Mouse (Mus musculus): ENCODE results near the gene Ftsj1. TPM values are rescaled to one million over a fixed set of nuclear protein-coding genes. Genes with fewer than 3 reads are reported as not detected.
A peak's percentile ranks its signal among the peaks of the same experiment; 100 is the strongest.

Gene Ftsj1
- polyA plus RNA-seq, 1 experiment from 2014 or later, result 35.1 TPM

DNA sequence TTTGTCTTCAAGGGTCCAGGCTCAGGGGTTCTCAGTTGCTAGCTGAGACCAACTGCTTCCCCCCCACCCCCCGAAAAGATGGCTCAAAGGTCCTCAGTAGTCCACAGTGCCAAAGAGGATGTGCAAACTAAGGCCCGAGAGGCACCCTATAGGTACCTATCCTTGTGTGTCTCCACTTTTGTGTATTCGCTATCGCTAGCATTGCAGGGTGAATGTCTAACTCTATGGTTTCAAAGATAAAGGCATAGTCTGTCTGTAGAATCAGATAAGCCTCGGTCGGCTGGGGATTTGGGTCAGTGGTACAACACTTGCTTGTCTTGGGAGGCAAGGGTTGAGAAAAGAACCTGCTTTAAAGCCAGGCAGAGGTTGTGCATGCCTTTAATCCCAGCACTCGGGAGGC lies 28.7 kb downstream of the Ftsj1 start:
- H3K9ac ChIP-seq (ENCODE audit: low read length), result no peak overlapping the region
- no peaks in the 10 kb centered on the region for H3K27me3 ChIP-seq (ENCODE audit: control insufficient read depth, insufficient read depth, low read length)
- 85% methylated on average over 7 of the region's 7 CpGs for WGBS
- no peak overlapping the region for H3K4me3 ChIP-seq (replicated peaks; ENCODE audit: low read length)
- no peak overlapping the region for H3K27ac ChIP-seq (ENCODE audit: low read length)
- no peaks in the 10 kb centered on the region for H3K36me3 ChIP-seq (ENCODE audit: control insufficient read depth, insufficient read depth, low read length)
- no peak for ATAC-seq (ENCODE audit: insufficient read depth, low FRiP score)
- no peak overlapping the region for H3K4me2 ChIP-seq (ENCODE audit: low read depth, low read length)
- H3K9me3 ChIP-seq (replicated peaks; ENCODE audit: control insufficient read depth, low read length), result no peaks in the 10 kb centered on the region
- no peaks in the 10 kb centered on the region for H3K4me1 ChIP-seq (ENCODE audit: control insufficient read depth, insufficient read depth, low read length)

DNA sequence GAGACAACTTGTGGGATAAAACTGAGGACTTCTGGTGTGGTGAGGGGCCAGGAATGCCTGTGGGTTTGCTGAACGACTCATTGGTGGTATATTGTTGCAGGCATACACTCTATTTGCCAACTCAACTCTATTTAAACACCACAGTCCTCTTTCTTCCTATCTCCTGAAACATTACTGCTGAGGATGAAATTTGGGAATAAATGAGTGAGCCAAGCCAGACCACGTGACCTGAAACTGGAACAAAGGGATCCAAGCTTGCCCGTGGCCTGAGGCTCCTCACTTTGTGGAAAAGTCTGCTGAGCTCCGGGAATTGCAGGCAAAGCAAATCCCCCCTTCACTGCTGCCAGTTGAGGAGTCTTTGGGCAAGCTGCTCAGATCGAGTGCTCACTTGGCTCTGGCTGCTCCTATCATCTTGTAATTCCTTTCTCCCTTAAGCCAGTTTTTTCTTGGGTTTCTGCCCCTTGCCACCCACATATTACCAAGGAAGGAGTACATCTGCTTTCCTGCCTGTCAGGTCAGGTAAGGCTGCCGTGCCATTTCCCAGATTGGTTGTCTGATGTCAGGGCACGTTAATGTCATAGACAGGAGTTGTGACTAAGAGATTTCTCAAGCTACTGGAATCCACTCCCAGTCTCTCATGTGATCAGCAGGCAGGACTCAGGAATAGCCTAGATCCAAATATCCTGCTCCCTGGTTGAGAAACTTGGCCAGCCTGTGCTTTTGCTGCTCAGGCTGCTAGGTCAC lies 29.4 kb downstream of the Ftsj1 start:
- H3K4me1 ChIP-seq (ENCODE audit: control insufficient read depth, insufficient read depth, low read length), result no peaks in the 10 kb centered on the region
- no peak overlapping the region for H3K4me2 ChIP-seq (ENCODE audit: low read depth, low read length)
- H3K36me3 ChIP-seq (ENCODE audit: control insufficient read depth, insufficient read depth, low read length), result no peaks in the 10 kb centered on the region
- WGBS, result 52% methylated on average over 7 of the region's 7 CpGs
- H3K27me3 ChIP-seq (ENCODE audit: control insufficient read depth, insufficient read depth, low read length), result no peaks in the 10 kb centered on the region
- H3K27ac ChIP-seq (ENCODE audit: low read length), result no peak overlapping the region
- H3K9ac ChIP-seq (ENCODE audit: low read length), result no peak overlapping the region
- no peak overlapping the region for H3K4me3 ChIP-seq (replicated peaks; ENCODE audit: low read length)
- no peaks in the 10 kb centered on the region for H3K9me3 ChIP-seq (replicated peaks; ENCODE audit: control insufficient read depth, low read length)
- ATAC-seq (ENCODE audit: insufficient read depth, low FRiP score), result no peak

DNA sequence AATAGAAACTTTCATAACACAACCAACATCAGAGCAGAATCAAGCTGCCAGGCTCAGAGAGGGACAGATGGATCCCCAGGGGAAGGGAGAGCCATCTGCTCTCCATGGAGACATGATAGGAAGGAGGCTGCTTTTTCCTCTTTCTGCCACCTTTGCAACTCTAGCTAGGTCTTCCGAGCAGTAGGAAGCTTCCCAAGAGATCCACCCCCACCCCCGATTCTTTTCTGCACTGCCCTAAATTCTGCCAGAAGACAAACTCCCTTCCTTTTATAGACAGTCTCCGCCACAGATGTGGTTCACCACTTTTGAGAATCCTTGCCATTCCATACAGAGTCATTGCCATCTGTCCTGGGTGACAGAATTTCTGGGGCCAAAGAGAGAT lies 29.9 kb downstream of the Ftsj1 start:
- H3K4me3 ChIP-seq (replicated peaks; ENCODE audit: low read length), result no peak overlapping the region
- 68% methylated on average over 3 of the region's 3 CpGs for WGBS
- no peaks in the 10 kb centered on the region for H3K36me3 ChIP-seq (ENCODE audit: control insufficient read depth, insufficient read depth, low read length)
- H3K4me1 ChIP-seq (ENCODE audit: control insufficient read depth, insufficient read depth, low read length), result no peaks in the 10 kb centered on the region
- no peaks in the 10 kb centered on the region for H3K9me3 ChIP-seq (replicated peaks; ENCODE audit: control insufficient read depth, low read length)
- H3K4me2 ChIP-seq (ENCODE audit: low read depth, low read length), result no peak overlapping the region
- no peak overlapping the region for H3K9ac ChIP-seq (ENCODE audit: low read length)
- no peak for ATAC-seq (ENCODE audit: insufficient read depth, low FRiP score)
- H3K27me3 ChIP-seq (ENCODE audit: control insufficient read depth, insufficient read depth, low read length), result no peaks in the 10 kb centered on the region
- no peak overlapping the region for H3K27ac ChIP-seq (ENCODE audit: low read length)

DNA sequence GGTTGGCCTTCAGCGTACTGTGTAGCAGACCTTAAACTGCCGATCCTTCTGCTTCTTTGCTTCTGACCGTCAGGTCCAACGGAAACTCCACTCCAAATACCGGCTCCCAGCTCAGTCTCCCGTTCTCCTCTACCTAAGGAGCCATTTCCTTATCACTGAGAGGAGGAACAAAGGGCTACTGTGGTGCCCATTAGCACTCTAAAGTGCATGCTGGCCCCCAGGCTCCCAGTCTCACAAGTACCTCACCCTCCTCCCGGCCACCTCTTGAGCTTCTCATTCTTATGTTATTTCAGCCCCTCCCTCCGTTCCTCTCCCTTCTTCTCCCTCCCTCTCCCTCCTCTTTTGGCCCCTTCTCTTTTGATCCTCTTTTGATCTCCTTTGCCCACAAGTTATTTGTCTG lies 32.6 kb downstream of the Ftsj1 start:
- ATAC-seq (ENCODE audit: insufficient read depth, low FRiP score), result no peak
- H3K36me3 ChIP-seq (ENCODE audit: control insufficient read depth, insufficient read depth, low read length), result no peaks in the 10 kb centered on the region
- no peaks in the 10 kb centered on the region for H3K27me3 ChIP-seq (ENCODE audit: control insufficient read depth, insufficient read depth, low read length)
- no peak overlapping the region for H3K27ac ChIP-seq (ENCODE audit: low read length)
- no peak overlapping the region for H3K4me2 ChIP-seq (ENCODE audit: low read depth, low read length)
- no peaks in the 10 kb centered on the region for H3K9me3 ChIP-seq (replicated peaks; ENCODE audit: control insufficient read depth, low read length)
- no peaks in the 10 kb centered on the region for H3K4me1 ChIP-seq (ENCODE audit: control insufficient read depth, insufficient read depth, low read length)
- H3K9ac ChIP-seq (ENCODE audit: low read length), result no peak overlapping the region
- no peak overlapping the region for H3K4me3 ChIP-seq (replicated peaks; ENCODE audit: low read length)
- 24% methylated on average over 8 of the region's 8 CpGs for WGBS

DNA sequence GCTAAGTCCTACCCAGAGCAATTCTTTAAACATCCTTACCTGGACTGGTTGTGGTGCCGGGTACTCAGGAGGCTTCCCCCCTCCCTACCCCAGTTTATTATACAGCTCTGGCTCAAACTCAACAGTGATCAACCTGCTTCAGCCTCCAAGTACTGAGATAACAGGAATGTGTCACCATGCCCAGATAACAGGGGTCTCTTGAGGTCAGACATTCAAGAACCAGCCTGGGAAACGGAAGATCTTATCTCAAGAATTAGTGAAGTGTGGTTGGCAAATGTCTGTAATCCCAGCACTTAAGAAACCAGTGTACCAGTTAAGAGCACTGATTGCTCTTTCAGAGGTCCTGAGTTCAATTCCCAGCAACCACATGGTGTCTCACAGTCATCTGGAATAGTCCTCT lies 34.1 kb downstream of the Ftsj1 start:
- no peaks in the 10 kb centered on the region for H3K36me3 ChIP-seq (ENCODE audit: control insufficient read depth, insufficient read depth, low read length)
- no peaks in the 10 kb centered on the region for H3K27me3 ChIP-seq (ENCODE audit: control insufficient read depth, insufficient read depth, low read length)
- H3K4me3 ChIP-seq (replicated peaks; ENCODE audit: low read length), result no peak overlapping the region
- H3K9ac ChIP-seq (ENCODE audit: low read length), result no peak overlapping the region
- no peaks in the 10 kb centered on the region for H3K4me1 ChIP-seq (ENCODE audit: control insufficient read depth, insufficient read depth, low read length)
- 52% methylated on average over 2 of the region's 2 CpGs for WGBS
- no peaks in the 10 kb centered on the region for H3K9me3 ChIP-seq (replicated peaks; ENCODE audit: control insufficient read depth, low read length)
- no peak for ATAC-seq (ENCODE audit: insufficient read depth, low FRiP score)
- H3K4me2 ChIP-seq (ENCODE audit: low read depth, low read length), result no peak overlapping the region
- no peak overlapping the region for H3K27ac ChIP-seq (ENCODE audit: low read length)

DNA sequence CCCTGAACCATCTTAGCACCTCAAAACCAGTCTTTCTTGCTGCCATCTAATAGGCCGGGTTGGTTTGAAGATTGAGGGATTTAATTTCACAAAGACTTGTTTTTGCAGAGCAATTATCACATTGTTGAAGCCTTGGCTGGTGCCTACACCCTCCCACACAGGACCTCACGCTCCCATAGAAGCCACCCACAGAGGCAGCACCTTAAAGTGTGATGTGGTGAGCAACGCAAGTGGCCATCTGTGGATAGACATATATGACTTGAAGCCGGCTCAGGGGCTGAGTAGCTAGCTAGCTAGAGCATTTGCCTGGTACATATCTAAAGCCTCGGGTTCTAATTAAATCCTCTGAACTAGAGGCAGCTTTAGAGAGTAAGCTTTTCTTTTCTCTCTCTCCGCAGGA lies 34.8 kb downstream of the Ftsj1 start:
- Histone ChIP-seq H3K36me3 (ENCODE audit: control insufficient read depth, insufficient read depth, low read length) (no peaks in the 10 kb centered on the region), H3K9ac (ENCODE audit: low read length) (no peak overlapping the region), H3K9me3 (replicated peaks; ENCODE audit: control insufficient read depth, low read length) (no peaks in the 10 kb centered on the region), H3K27ac (ENCODE audit: low read length) (no peak overlapping the region), H3K4me1 (ENCODE audit: control insufficient read depth, insufficient read depth, low read length) (no peaks in the 10 kb centered on the region), H3K27me3 (ENCODE audit: control insufficient read depth, insufficient read depth, low read length) (no peaks in the 10 kb centered on the region), H3K4me2 (ENCODE audit: low read depth, low read length) (no peak overlapping the region), H3K4me3 (replicated peaks; ENCODE audit: low read length) (no peak overlapping the region)
- no peak for ATAC-seq (ENCODE audit: insufficient read depth, low FRiP score)
- 36% methylated on average over 6 of the region's 6 CpGs for WGBS

DNA sequence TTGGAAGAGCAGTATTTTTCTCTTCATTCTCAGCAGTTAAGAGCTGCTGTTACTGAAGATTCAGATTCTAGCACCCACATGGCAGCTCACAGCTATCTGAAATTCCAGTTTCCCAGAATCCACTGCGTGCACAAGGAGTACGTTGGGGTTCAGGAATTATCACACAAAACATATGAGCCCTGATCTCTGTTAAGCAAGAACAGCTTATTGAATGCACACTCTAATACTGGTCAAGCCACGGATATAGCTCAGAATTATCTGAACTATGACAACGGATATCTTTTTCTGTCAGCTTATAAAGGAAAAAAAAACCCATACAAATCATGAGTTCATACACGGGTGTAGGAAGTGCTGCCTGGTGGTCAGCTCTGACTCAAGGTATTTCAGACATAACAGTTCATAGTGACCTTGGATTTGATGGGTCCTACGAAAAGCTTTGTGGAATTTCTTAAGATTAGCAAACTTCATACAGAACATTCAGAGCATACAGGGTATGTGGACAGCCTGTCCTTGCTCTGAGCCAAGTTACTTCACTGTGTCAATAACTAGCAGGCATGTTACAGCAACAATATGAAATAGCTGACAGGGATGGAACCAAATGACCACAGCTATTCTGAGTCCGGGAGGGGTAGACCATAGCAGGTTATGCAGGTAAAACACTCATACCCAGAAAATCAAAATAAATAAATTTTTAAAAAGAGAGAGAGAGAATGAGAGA lies 40.6 kb downstream of the Ftsj1 start:
- H3K27ac ChIP-seq (ENCODE audit: low read length), result no peak overlapping the region
- H3K4me2 ChIP-seq (ENCODE audit: low read depth, low read length), result no peak overlapping the region
- ATAC-seq (ENCODE audit: insufficient read depth, low FRiP score), result no peak
- H3K9me3 ChIP-seq (replicated peaks; ENCODE audit: control insufficient read depth, low read length), result no peaks in the 10 kb centered on the region
- WGBS, result 78% methylated on average over 7 of the region's 7 CpGs
- no peaks in the 10 kb centered on the region for H3K27me3 ChIP-seq (ENCODE audit: control insufficient read depth, insufficient read depth, low read length)
- no peaks in the 10 kb centered on the region for H3K4me1 ChIP-seq (ENCODE audit: control insufficient read depth, insufficient read depth, low read length)
- no peaks in the 10 kb centered on the region for H3K36me3 ChIP-seq (ENCODE audit: control insufficient read depth, insufficient read depth, low read length)
- no peak overlapping the region for H3K9ac ChIP-seq (ENCODE audit: low read length)
- no peak overlapping the region for H3K4me3 ChIP-seq (replicated peaks; ENCODE audit: low read length)

DNA sequence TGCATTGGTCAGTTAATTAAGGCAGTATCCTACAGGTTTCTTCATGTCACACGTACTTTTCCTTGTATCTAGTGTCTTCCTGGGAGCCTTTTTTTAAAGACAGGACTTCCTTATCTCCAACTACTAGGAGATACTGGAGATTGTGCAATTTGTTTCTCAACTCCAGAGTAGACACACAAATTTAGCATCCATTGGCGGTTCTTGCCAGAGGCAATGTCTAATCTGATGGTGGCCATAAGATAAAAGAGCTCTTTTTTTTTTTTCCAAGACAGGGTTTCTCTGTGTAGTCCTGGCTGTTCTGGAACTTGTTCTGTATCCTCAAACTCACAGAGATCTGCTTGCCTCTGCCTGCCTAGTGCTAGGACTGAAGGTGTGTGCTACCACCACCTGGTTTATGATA lies 42.5 kb downstream of the Ftsj1 start:
- H3K4me2 ChIP-seq (ENCODE audit: low read depth, low read length), result no peak overlapping the region
- H3K36me3 ChIP-seq (ENCODE audit: control insufficient read depth, insufficient read depth, low read length), result no peaks in the 10 kb centered on the region
- H3K4me3 ChIP-seq (replicated peaks; ENCODE audit: low read length), result no peak overlapping the region
- H3K27me3 ChIP-seq (ENCODE audit: control insufficient read depth, insufficient read depth, low read length), result no peaks in the 10 kb centered on the region
- H3K9ac ChIP-seq (ENCODE audit: low read length), result no peak overlapping the region
- ATAC-seq (ENCODE audit: insufficient read depth, low FRiP score), result no peak
- H3K9me3 ChIP-seq (replicated peaks; ENCODE audit: control insufficient read depth, low read length), result no peaks in the 10 kb centered on the region
- H3K4me1 ChIP-seq (ENCODE audit: control insufficient read depth, insufficient read depth, low read length), result no peaks in the 10 kb centered on the region
- WGBS, result 57% methylated on average over 2 of the region's 2 CpGs
- H3K27ac ChIP-seq (ENCODE audit: low read length), result no peak overlapping the region

DNA sequence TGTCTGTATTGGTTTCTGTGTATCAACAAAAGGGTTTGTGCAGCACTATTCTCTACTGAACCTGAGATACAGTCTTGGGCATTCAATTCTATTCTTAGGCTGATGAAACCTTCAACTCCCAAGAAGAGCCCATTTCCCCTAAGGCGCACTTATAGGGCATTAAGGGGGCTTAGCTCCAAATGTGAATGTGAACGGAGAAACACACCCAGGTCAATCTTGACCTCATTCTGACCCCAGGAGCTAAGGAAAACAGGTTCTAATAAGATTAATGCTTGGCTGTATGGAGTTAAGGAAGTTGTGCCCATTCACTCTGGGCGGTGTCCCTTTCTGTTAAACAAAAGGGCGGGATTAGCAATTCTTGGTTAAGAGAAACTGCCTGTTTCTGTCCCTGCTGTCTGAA lies 45.0 kb downstream of the Ftsj1 start:
- ATAC-seq (ENCODE audit: insufficient read depth, low FRiP score), result 0 out of 2 replicates have a peak, but pooled peaks have one; percentile 5
- Histone ChIP-seq H3K36me3 (ENCODE audit: control insufficient read depth, insufficient read depth, low read length) (no peaks in the 10 kb centered on the region), H3K9me3 (replicated peaks; ENCODE audit: control insufficient read depth, low read length) (no peaks in the 10 kb centered on the region), H3K4me1 (ENCODE audit: control insufficient read depth, insufficient read depth, low read length) (no peaks in the 10 kb centered on the region), H3K4me3 (replicated peaks; ENCODE audit: low read length) (no peak overlapping the region), H3K9ac (ENCODE audit: low read length) (no peak overlapping the region), H3K27ac (ENCODE audit: low read length) (no peak overlapping the region; the same call in 1 of the 2 replicates), H3K27me3 (ENCODE audit: control insufficient read depth, insufficient read depth, low read length) (no peaks in the 10 kb centered on the region), H3K4me2 (ENCODE audit: low read depth, low read length) (peak overlapping the region; percentile 62)
- 19% methylated on average over 4 of the region's 4 CpGs for WGBS

All from stomach, embryonic 16.5 days (tissue).